Mouse (Mus musculus) megakaryocyte-erythroid progenitor cell, adult 5 weeks (primary cell): ENCODE measurements around the gene Smok2a. TPM values are rescaled to one million over a fixed set of nuclear protein-coding genes. Genes with fewer than 3 reads are reported as not detected.

Source experiments
- polyA plus RNA-seq: library from polyadenylated mRNA; stranded (reverse); fragments of >175 nt; gene quantifications from 2 replicates; pipeline ENCODE4 v1.2.3, GENCODE M21; 2012

Smok2a gene
- not detected in 2 replicates for polyA plus RNA-seq

GRCm38 (mm10) chr17:13220888-13221287 lies at the start of gene Smok2a:
Gene Smok2a (plus strand): TSS chr17:13221188.

DNA sequence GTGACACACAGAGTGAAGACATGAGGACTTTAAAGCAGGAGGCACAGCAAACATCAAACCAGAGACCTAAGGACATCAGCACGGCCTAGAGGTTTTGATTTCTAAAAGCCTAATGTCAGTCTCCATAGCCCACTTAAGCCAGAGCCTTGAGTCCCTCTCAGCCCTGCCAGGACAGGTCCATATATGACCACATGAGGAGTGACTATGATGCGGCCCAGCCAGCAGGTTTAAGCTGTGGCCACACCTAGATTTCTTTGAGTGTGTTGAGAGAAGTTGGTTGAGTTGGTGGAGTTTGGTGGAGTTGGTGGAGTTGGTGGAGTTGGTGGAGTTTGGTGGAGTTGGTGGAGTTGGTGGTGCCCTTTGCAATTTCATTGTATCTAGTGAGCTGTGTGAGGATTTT lies 9.0 kb downstream of the Smok2a start, which contains the start of gene Smok2b:
Smok2b (plus strand) TSS at position 301 of the 400 bp plus-strand sequence.

Other genes with a start within 250 kb of the Smok2a start
- 27.4 and 28.9 TPM in 2 replicates for gene Wtap, start 227.0 kb upstream of the Smok2a start, polyA plus RNA-seq
- gene Sod2, start 214.3 kb upstream of the Smok2a start, polyA plus RNA-seq: 313 and 341 TPM in 2 replicates
- gene Gpr31b, start 168.9 kb upstream of the Smok2a start, polyA plus RNA-seq: 0.05 TPM in 1 of 2 replicates, not detected in the other
- gene Tcp10b, start 160.1 kb upstream of the Smok2a start, polyA plus RNA-seq: not detected in 2 replicates
- gene Unc93a, start 89.4 kb upstream of the Smok2a start, polyA plus RNA-seq: 0.03 TPM in 1 of 2 replicates, not detected in the other
- 0.09 and 0.10 TPM in 2 replicates for gene Smok2b, start 9.1 kb downstream of the Smok2a start, polyA plus RNA-seq
- gene Tcp10c, start 133.4 kb downstream of the Smok2a start, polyA plus RNA-seq: not detected in 2 replicates